Mouse (Mus musculus) frontal cortex, postnatal 36 days (tissue): ENCODE data around the gene Igf1r.

ENCODE experiments used
- DNase-seq, 2 experiments: peaks; one replicate each; pipeline ENCODE4 v3.0.0; 2022; ENCODE audit warnings: low spot score in 2 of 2

Gene Igf1r

GRCm38 (mm10) chr7:68080122-68080845, 127.7 kb downstream of the Igf1r start:
- no peak for DNase-seq

- peak in 1 of 2 experiments; percentile 44 for DNase-seq
Observed at GRCm38 (mm10) chr7:68085338-68085737, 132.7 kb downstream of the Igf1r start.

GRCm38 (mm10) chr7:68085870-68086341, 133.3 kb downstream of the Igf1r start:
- DNase-seq = no peak

GRCm38 (mm10) chr7:68087496-68087895, 134.9 kb downstream of the Igf1r start:
- DNase-seq = no peak

GRCm38 (mm10) chr7:68088825-68089224, 136.2 kb downstream of the Igf1r start:
- peak in 1 of 2 experiments; percentile 73 for DNase-seq

GRCm38 (mm10) chr7:68089725-68090124, 137.1 kb downstream of the Igf1r start:
- DNase-seq = no peak

GRCm38 (mm10) chr7:68090576-68090975, 137.9 kb downstream of the Igf1r start:
- no peak for DNase-seq

GRCm38 (mm10) chr7:68092304-68092978, 139.8 kb downstream of the Igf1r start:
- no peak for DNase-seq

- DNase-seq = no peak
Observed at GRCm38 (mm10) chr7:68093817-68094216, 141.2 kb downstream of the Igf1r start.

GRCm38 (mm10) chr7:68095574-68095973, 142.9 kb downstream of the Igf1r start:
- DNase-seq = no peak

GRCm38 (mm10) chr7:68096411-68096810, 143.8 kb downstream of the Igf1r start:
- DNase-seq = no peak

- no peak for DNase-seq
Observed at GRCm38 (mm10) chr7:68097081-68097836, 144.6 kb downstream of the Igf1r start.

- peak; percentile 58 to 71 for DNase-seq
Observed at GRCm38 (mm10) chr7:68098098-68098497, 145.5 kb downstream of the Igf1r start.

GRCm38 (mm10) chr7:68100388-68100787, 147.8 kb downstream of the Igf1r start:
- DNase-seq = no peak

GRCm38 (mm10) chr7:68102456-68103177, 150.0 kb downstream of the Igf1r start:
- peak in 1 of 2 experiments; percentile 65 for DNase-seq

- DNase-seq = no peak
Observed at GRCm38 (mm10) chr7:68103178-68103530, 150.5 kb downstream of the Igf1r start.

- no peak for DNase-seq
Observed at GRCm38 (mm10) chr7:68111532-68111931, 158.9 kb downstream of the Igf1r start.

GRCm38 (mm10) chr7:68112582-68112981, 160.0 kb downstream of the Igf1r start:
- DNase-seq = no peak

- no peak for DNase-seq
Observed at GRCm38 (mm10) chr7:68114364-68114763, 161.7 kb downstream of the Igf1r start.

- DNase-seq = no peak
Observed at GRCm38 (mm10) chr7:68114983-68115715, 162.5 kb downstream of the Igf1r start.

- DNase-seq = no peak
Observed at GRCm38 (mm10) chr7:68117567-68117966, 164.9 kb downstream of the Igf1r start.
